Mouse (Mus musculus) heart, adult 11 months (tissue): Measurements from ENCODE around the gene Sash1.

Experiments
- DNase-seq: peaks from one replicate; pipeline ENCODE4 v3.0.0; 2022

The Sash1 gene

DNA sequence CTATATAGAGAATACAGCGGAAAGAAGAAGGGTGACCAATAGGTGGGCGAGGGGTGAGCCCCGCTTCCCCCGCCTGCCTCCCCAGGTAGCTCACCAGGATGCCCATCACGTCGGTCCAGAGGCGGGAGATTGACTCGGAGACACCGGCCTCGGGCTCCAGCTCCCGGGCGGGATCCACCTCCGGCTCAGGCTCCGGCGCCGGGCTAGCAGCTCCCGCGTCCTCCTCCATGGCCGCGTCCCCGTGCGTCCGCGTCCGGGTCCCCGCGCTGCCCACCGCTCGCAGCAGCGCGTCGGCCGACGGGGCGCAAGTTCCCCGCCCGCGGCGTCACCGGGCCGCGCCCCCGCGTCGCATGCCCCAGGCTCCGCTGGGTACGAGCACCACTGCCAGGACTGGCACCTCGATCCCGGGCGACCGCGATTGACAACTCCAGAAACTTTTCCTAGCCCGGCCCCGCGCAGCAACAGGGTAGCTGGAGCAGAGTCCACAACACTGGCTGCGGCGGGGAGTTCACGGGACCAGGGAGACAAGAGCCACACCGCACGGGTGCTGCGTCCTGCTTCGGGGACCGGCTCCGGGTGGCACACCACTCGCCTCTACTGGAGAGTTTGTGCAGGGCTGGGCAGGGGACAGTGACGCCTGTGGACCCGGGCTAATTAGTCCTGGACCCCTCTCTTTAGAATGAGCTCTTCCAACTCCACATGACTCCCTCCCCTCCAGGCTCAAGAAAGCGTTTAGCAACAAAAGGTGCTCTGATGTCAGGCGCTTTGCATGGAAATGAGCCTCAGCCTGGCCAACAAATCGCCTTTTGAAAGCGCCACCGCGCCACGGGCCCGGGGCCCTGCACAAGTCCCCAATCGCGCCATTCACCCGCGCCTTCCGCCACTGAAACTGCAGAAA, at the start of gene Sash1:
Gene Sash1, minus strand, starts transcription at position 441 of the 898 bp plus-strand sequence.
- DNase-seq: peak; percentile 99

DNA sequence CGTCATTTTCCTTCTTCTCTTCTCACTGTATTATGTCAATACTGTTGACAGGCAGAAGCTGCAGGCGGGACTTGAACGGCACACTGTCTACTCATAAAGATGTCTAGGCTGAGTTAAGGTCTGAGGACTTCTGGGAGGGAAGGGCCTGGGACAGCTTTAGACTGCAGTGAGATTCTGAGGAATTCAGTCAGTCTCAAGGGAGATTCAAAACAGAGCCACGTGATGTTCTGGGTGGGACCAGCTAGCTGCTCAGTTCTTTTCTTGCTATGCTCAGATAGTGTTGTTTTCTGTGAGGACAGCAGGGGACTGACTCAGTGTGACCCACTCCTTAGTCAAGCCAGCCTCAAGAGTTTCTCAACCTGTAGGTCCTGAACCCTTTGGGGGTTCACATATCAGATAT, 49.7 kb upstream of the Sash1 start:
- DNase-seq: peak; percentile 97

DNA sequence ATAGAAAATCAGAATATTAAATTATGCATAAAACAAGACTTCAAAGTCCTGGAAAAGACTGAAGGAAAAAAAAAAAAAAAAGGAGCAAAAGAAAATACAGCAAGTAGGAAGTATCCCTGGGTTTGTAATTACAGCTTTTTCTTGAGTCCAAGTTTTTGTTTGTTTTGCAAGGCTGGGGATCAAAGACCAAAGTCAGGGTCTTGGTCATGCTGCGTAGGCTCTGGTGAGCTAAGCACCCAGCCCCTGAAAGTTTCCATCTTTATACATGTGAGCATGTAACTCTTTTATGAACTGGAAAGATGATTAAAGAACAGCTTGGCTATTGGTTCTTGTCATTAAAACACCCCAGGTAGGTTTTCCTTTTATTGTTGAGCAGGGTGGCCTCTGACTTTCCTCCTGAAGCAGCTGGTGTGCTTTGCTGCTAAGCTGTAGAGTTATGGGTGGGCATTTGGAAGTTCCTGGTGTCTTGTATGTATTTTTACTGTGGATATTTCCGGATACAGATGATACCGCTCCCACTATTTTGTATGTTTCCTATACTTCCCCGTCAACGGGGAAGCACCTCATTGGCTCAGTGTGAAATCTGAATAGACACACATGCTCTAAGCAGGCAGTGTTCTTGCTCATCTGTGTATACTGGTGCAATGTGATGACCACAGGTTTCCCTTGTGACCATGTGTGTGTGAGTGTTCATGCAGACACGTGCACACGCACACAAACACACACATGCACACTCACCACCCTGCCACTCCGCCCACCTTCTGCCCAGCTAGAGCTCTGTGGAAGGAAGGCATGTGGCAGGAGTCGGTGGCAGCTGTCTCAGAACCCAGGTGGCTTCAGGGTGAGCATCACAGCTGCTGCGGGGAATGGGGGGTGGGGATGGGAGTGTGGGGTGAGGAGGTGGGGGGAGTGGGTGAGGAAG, 47.8 kb upstream of the Sash1 start:
- no peak for DNase-seq

DNA sequence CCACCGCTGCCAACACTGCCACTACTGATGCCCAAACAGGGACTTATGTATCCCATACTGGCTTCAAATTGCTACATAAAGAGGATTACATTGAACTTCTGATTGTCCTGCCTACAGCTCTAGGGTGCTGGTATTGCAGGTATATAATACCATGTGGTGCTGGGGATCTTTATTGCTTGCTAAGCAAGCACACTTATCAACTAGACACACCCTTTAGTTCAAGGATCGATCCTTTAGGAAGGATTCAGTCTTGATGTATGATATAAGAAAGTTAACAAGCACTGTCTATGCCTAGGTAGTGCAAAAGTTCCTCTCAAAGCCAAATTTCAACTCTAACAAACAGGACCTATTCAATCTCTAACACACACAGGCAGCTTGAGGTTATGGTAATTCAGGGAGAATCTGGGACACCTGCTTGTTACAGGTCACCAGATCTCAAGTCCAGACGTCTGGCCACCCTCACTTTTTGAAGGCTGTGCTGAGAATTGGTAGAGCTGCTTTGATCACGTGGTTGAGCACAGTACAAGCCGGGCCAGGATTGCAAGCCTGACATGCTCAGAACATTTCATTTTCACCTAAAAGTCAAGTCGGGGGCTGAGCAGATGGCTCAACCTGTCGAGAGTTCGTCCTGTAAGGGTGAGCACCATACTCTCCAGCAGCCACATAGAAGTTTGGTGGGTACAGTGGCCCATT, 45.8 kb upstream of the Sash1 start:
- DNase-seq: no peak

DNA sequence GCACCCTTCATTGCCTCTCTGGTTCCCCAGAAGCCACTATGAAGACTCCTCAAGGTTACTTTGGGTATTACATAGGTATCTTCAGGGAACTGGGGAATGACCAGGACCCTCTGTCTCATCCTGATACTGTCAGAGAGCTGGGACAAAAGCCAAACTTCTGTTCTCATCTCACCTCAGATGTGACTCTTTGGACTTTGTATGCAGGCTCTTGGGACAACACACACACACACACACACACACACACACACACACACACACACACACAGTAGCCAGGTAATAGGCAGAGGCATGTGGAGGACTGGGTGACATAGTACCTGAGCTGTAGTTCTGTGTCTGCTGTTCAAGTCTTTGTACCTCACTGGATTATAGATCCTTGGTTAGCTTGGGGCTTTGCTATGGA, 44.8 kb upstream of the Sash1 start:
- no peak for DNase-seq

DNA sequence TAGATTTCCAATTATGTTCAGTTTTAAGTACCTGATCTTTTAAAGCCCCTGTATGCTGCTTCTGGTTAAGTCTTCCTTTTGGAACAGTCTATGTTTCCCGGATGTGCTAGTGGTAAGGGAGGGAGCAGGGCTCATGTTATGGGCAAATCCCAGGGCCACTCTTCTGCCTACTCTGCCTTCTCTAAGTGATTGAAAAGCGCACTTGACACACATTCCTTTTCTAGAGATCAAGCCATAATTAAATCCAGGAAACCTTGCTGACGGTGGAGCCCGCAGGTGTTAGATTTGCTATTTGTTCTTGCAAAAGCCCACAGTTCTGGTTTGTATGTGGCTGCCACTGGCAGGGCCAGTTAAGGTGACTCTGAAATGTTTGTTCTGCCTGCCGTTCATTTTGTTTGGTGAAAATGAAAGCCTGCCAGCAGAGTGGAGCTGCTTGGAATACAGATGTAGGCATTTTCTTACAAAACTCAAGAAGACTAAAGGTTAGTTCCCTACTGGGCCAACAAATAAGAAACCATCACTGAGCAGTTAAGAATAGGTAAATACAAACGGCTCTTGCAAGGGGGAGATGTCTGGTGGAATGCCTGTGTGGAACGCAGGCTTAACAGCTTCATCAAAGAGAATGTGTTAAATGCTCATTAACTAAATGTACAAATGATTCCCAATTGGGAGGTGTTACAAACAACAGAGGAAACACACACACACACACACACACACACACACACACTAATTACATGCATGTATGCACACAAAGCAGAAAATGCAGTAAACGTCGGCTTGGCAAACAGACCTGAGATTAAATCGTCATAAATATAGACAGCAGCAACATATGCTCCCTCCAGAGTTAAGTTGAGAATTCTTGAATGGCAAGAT, 43.1 kb upstream of the Sash1 start:
- DNase-seq: no peak

DNA sequence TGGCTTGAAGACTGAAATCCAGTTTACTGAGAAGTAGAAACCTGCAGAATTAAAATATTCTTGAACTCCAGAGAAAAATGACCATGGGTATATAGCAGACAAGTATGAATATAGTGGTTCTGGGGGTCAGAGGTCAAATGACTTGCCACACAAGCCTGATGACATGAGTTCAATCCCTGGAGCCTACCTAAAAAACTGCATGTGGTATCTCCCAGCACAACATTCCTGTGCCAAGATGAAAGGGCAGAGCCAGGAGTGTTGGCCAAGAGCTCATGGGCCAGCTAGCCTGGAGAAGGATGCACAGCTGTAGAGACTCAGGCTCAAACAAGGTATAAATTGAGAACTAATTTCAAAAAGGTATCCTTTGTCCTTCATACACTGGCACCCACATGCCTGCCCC, 42.4 kb upstream of the Sash1 start:
- no peak for DNase-seq

DNA sequence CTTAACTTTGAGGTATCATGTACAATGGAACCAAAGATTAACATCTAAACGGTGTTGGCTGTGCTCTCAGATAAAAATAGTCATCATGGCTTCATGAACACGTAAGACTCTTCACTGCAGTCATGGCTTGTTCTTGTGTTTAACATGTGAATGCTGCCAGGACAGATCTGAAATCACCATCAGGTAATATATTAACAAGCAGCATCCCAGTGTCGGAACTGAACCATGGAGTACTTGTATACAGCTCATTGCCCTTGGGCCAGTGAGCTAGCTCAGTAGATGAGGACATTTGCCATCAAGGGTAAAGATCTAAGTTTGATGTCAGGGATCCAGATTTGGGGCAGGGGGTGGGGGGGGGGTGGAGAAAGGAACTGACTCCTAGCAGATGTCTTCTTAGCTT, 41.0 kb upstream of the Sash1 start:
- no peak for DNase-seq

DNA sequence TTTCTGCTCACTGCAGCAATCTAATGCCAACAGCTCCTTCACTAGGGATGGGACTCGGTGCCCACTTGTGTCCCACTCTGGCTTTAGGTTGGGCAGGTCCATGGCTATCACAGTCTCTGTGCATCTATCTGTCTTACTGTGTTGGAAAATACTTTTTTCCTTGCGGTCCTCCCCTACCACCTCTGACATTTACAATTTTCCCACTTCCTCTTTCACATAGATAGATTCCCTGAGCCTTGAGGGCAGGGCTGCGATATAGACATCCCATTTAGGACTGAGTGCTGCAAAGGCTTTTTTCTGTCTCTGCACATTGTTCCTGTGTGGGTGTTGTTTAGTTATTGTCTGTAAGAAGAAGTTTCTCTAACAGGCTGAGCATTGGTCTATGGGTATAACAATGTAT, 40.4 kb upstream of the Sash1 start:
- no peak for DNase-seq

DNA sequence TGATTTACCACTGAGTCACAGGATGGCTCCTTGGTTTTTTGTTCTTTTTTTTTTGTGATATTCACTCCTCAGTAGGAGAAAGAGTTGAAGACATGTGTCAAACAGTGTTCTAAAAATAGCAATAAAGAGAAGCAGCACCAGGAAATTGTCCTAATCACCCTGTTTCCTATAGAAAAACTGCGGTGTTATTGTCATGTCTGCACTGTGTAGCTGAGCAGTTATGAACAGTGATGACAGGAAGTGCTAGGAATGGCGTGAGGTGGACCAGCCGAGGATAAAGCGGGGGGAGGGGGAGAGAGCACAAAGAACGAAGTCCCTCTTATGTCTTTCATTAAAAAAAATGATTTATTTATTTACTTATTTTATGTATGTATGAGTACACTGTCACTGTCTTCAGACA, 39.4 kb upstream of the Sash1 start:
- no peak for DNase-seq

DNA sequence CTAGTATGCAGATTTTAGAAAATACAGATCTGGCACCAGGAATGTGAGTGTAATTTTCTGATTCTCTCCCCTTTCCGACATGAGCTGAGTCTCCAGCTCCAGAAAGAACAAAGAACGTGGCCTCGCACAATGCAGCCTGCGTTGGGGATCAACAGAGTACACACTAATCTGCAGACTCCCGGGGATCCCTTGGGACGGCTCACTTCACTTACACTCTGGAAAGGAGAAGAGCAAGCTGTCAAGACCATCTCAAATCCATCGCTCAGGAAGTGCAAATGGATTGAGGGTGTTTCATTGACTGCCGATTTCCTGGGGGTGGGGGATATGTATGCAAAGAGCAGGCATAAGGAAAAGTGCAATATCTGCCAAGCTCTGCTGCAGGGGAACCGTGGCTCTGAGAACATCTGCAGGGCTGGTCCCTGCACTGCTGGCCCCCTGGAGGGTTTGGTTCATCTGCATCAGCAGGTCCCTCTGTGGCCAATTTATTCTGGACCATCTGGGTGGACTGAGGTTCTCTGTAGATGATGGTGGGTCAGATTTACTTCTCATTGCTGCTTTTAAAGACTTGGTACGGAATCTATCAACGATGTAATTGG, 35.3 kb upstream of the Sash1 start:
- no peak for DNase-seq

DNA sequence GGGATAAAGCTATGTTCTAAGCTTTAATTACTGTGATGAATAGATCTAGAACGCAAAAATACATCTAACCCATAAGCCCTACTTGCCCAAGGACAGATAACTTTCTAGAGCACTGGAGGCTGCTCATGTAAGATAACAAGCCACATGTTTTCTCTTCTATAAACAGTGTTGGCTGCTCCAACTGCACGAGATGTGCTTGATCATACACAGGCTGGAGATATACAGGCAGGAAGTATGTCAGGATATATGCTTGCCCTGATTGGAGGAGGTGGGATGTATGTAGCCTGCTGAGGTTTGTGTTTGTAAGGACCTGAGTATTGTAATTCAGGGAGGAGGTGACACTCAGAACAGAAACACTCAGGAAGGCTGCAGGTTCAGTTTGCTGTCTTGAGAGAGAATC, 31.9 kb upstream of the Sash1 start:
- no peak for DNase-seq

DNA sequence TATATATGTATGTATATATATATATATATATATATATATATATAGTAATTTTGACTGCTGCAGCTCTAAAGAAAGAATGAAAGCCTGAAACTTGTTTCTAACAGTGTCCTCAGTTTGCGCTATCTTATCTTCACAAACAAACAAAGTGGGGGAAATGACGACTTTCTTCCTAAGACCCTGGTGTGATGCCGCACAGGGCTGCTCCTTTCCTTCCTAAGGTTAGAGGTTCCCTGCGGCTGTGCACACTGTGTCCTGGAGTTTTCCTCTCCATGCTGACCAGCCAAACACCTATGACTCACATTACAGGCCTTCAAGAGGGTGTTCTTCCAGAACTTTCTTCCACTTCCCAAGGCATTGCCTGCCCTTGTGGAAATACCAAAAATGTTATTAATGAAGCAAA, 31.5 kb upstream of the Sash1 start:
- peak; percentile 98 for DNase-seq

DNA sequence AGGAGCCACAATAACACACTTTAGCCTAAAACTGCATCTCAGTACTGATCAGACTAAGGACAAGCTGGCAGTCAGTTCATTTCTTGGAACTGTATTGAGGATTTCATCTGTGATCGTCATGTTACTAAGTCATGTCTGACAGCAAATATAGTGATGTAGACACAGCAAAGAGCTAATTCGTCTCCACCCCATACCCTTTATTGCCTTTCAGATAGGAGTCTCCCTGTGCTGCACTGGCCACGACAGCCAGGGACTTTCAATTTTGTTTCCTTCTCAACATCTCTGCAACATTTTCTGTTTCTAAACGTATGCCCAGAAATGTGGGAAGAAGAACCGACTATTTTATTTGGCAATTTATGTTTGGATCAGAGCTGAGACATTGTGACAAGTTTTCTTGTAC, 29.9 kb upstream of the Sash1 start:
- DNase-seq: no peak

DNA sequence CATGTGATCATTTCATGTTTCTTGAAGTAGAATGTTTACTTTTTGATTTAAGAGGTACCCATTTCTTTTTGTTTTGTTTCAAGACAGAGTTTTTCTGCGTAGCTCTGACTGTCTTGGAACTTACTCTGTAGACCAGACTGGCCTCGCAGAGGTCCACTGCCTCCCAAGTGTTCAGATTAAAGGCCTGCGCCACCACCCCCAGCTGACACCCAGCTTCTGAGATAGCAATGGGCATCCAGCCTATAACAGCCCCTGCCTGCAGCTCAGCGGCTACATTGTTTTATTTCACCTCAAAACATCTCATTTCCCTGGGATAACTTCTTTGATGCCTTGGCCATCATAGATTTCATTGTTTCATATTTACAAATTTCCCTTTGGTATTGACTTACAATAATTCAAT, 28.0 kb upstream of the Sash1 start:
- DNase-seq: no peak

DNA sequence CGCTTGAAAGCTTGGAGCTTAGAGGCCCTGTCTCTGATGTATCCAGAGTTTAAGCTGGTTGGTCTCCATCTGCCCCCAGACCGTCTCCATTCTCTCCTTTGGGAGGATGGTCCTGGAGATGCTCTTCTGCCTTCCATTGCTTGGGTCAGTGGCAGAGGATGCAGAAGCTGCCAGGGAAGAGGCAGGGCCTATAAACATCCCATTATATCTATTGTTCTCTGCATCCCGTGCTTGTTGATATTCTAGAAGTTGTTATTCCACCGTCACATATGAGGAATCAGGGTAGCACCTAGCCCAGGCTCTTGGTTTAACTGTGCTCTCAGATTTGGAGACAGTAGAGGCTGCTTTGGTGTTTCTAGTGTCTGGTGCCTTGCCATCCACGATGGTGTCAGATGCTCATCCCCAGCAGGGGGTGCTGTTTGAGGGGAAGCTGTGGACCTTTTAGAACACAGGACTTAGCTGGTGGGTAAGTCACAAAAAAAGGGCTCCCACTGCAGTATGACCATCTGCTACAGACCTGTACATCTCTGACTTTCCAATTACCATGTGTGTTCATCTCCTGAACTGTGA, 26.9 kb upstream of the Sash1 start:
- peak; percentile 89 for DNase-seq

DNA sequence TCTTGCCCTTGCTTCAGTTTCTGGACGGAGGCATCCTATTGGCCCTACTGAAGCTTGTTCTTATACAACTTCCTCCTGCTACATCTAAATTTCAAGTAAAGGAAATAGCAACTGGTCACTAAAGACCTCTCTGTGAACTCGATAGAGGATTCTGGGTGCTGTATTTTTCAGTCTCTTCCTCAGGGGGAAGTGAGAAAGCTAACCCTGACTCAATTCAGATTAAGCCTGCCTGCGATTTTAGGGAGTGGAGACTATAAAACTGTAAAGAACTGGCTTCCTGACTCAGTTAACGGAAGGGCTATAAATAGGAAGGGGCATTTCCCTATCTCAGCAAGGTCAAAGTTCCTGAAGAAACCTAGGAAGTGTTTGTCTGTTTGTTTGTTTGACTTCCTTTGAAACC, 26.3 kb upstream of the Sash1 start:
- DNase-seq: peak; percentile 90

DNA sequence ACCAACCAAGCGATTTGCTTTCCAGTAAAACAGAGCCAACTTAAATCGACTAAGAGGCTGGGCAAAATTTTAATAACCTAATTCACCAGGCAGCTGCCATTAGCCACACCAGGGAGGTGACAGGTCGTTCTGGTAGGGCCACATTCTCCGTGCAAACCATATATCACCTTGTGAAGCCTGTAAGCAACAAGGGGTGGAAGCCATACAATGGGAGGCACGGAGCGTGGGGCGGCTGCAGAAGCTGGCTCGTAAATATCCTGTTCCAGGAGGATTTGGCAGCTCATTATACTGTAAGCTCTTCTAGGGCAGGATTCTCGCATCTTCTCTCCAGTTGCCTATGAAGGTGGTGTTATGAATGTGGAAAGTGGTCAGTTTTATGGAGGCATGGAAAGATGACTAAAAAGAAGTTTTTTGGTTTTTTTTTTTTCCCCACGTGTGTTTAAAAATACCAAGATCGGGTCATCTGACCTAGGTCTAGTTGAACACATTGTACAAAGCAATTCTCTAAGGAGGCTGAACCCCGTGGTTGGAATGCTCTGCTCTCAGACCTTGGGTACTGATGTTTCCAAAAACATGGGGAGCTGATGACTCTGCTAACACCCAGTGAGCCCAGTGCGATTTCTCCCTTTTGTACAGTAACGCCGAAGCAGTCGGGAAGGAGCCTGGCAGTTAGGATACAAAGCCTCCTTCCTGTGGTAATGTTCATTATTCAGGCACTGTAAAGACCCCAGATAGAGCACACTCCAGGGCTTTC, 24.5 kb upstream of the Sash1 start:
- DNase-seq: peak; percentile 92

DNA sequence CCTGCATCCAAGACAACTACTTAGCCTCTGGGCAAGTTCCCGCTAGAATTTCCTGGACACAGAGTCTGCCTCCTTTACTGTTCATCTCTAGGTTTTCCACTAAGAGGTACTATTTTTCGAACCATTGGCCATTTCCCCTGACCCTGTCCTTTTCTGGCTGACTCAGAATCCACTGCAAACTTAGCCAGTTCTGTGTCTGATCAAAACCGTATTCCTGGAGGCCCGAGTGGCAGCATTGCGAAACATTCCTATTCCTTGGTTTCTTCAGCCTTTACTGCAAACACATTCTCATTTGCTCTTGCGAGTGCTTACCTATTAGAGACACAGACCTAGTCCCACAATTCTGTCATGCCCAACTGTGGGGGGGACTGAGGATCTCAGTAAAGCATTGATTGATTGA, 17.2 kb upstream of the Sash1 start:
- no peak for DNase-seq

DNA sequence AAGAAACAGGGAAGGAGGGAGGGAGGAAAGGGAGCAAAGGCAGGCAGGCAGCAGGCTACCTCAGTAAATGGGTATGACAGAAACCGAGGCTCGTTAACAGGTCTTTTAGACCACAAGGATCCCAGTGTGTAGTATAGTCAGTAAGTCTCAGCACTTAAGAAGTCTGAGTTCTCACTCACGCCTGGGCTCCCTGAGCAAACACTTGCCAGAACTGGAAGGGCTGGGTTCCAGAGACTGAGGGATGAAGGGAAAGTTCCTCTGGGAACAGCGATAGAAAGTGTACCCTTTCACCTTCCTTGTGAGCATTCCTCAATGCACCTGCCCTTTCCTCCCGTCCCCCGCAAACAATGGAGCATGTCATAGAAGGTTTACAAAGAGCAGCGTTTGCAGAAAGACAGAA, 16.5 kb upstream of the Sash1 start:
- no peak for DNase-seq
